Mouse (Mus musculus) fibroblast of lung, adult 2 months (primary cell): ENCODE measurements around the gene Slc10a6.

Experiments used
- DNase-seq: peaks from one replicate; pipeline ENCODE4 v3.0.0-alpha.2; 2011; ENCODE audit warnings: low read depth

Gene Slc10a6

GRCm38 (mm10) chr5:103629111-103629764 lies at the start of gene Slc10a6:
TSS of gene Slc10a6 (minus strand) at chr5:103629403.
- peak; percentile 86 for DNase-seq

GRCm38 (mm10) chr5:103678974-103679373 lies 49.8 kb upstream of the Slc10a6 start:
- DNase-seq, result no peak

- DNase-seq, result no peak
These were observed 48.7 kb upstream of the Slc10a6 start for GRCm38 (mm10) chr5:103677894-103678293.

GRCm38 (mm10) chr5:103676289-103676881 lies 47.2 kb upstream of the Slc10a6 start:
- DNase-seq, result no peak

- DNase-seq, result no peak
These were observed 45.3 kb upstream of the Slc10a6 start for GRCm38 (mm10) chr5:103674482-103674881.

GRCm38 (mm10) chr5:103673611-103674010 lies 44.4 kb upstream of the Slc10a6 start:
- no peak for DNase-seq

GRCm38 (mm10) chr5:103671858-103672257 lies 42.7 kb upstream of the Slc10a6 start:
- no peak for DNase-seq

- no peak for DNase-seq
These were observed 36.7 kb upstream of the Slc10a6 start for GRCm38 (mm10) chr5:103665876-103666275.

GRCm38 (mm10) chr5:103664932-103665331 lies 35.7 kb upstream of the Slc10a6 start:
- no peak for DNase-seq

GRCm38 (mm10) chr5:103659571-103659970 lies 30.4 kb upstream of the Slc10a6 start:
- DNase-seq, result peak; percentile 14

GRCm38 (mm10) chr5:103658921-103659320 lies 29.7 kb upstream of the Slc10a6 start:
- no peak for DNase-seq

- DNase-seq, result no peak
These were observed 26.3 kb upstream of the Slc10a6 start, which contains the start of gene 1700016H13Rik for GRCm38 (mm10) chr5:103655346-103656118. TSS of gene 1700016H13Rik (minus strand) at chr5:103656010.

GRCm38 (mm10) chr5:103654780-103655179 lies 25.6 kb upstream of the Slc10a6 start:
- no peak for DNase-seq

- DNase-seq, result peak; percentile 24
These were observed 25.0 kb upstream of the Slc10a6 start for GRCm38 (mm10) chr5:103654225-103654624.

- DNase-seq, result no peak
These were observed 18.1 kb upstream of the Slc10a6 start for GRCm38 (mm10) chr5:103647320-103647719.

GRCm38 (mm10) chr5:103644167-103644566 lies 15.0 kb upstream of the Slc10a6 start:
- no peak for DNase-seq

GRCm38 (mm10) chr5:103637162-103637561 lies 8.0 kb upstream of the Slc10a6 start:
- no peak for DNase-seq

GRCm38 (mm10) chr5:103629854-103630580 lies 814 bp upstream of the Slc10a6 start:
- DNase-seq, result no peak

- no peak for DNase-seq
These were observed 704 bp downstream of the Slc10a6 start for GRCm38 (mm10) chr5:103628499-103628898.

GRCm38 (mm10) chr5:103624831-103625230 lies 4.4 kb downstream of the Slc10a6 start:
- DNase-seq, result no peak

- no peak for DNase-seq
These were observed 6.9 kb downstream of the Slc10a6 start for GRCm38 (mm10) chr5:103622321-103622720.

- DNase-seq, result peak; percentile 74
These were observed 8.8 kb downstream of the Slc10a6 start for GRCm38 (mm10) chr5:103620301-103620973.
